Mouse (Mus musculus) heart, embryonic 12.5 days (tissue): Measurements from ENCODE around the gene Spats2l. TPM values are rescaled to one million over a fixed set of nuclear protein-coding genes. Genes with fewer than 3 reads are reported as not detected.

Source experiments
- ATAC-seq: fragments of 200-750 bp; cut with Nextera tagmentation; 2 replicates; pipeline ENCODE4 v1.8.0; 2017; ENCODE audit warnings: moderate TSS enrichment, moderate library complexity; ENCODE audit not compliant: insufficient number of reproducible peaks, low FRiP score
- H3K27ac ChIP-seq: fragments of 300-500 bp; sonication (generic); 2 replicates; pipeline ENCODE4 v1.5.1; 2016; ENCODE audit warnings: mild to moderate bottlenecking, moderate library complexity; ENCODE audit not compliant: poor library complexity, severe bottlenecking
- H3K27me3 ChIP-seq: fragments of 300-500 bp; sonication (generic); replicated peaks from 2 replicates; pipeline ENCODE4 v1.6.1; 2016; ENCODE audit warnings: mild to moderate bottlenecking, moderate library complexity
- H3K36me3 ChIP-seq: fragments of 300-500 bp; sonication (generic); 2 replicates; pipeline ENCODE4 v1.6.1; 2016; ENCODE audit warnings: mild to moderate bottlenecking, moderate library complexity
- H3K4me1 ChIP-seq: fragments of 300-500 bp; sonication (generic); replicated peaks from 2 replicates; pipeline ENCODE4 v1.6.1; 2016; ENCODE audit warnings: mild to moderate bottlenecking
- H3K4me2 ChIP-seq: fragments of 300-500 bp; sonication (generic); 2 replicates; pipeline ENCODE4 v1.6.1; 2016; ENCODE audit warnings: mild to moderate bottlenecking, moderate library complexity
- H3K4me3 ChIP-seq: fragments of 300-500 bp; sonication (generic); 2 replicates; pipeline ENCODE4 v1.5.1; 2016; ENCODE audit warnings: mild to moderate bottlenecking
- H3K9ac ChIP-seq: fragments of 300-500 bp; sonication (generic); 2 replicates; pipeline ENCODE4 v1.6.1; 2016; ENCODE audit warnings: mild to moderate bottlenecking, moderate library complexity
- H3K9me3 ChIP-seq: fragments of 300-500 bp; sonication (generic); replicated peaks from 2 replicates; pipeline ENCODE4 v1.6.1; 2016; ENCODE audit warnings: mild to moderate bottlenecking, moderate library complexity
- WGBS: fragments of 180-500 bp; shearing (Covaris S2); methylation state at CpG from one replicate; pipeline ENCODE4 v1.1.7; 2016; 5-methylcytosine and 5-hydroxymethylcytosine counted together
- polyA plus RNA-seq: library from polyadenylated mRNA; unstranded; fragments of >200 nt; fragmentation: Nextera tagmentation; extraction: Ambion mirVana; gene quantifications from 2 replicates; pipeline ENCODE4 v1.2.1, GENCODE M21; 2016

Spats2l gene
- polyA plus RNA-seq, 1 experiment from 2014 or later: 47.9 TPM

DNA sequence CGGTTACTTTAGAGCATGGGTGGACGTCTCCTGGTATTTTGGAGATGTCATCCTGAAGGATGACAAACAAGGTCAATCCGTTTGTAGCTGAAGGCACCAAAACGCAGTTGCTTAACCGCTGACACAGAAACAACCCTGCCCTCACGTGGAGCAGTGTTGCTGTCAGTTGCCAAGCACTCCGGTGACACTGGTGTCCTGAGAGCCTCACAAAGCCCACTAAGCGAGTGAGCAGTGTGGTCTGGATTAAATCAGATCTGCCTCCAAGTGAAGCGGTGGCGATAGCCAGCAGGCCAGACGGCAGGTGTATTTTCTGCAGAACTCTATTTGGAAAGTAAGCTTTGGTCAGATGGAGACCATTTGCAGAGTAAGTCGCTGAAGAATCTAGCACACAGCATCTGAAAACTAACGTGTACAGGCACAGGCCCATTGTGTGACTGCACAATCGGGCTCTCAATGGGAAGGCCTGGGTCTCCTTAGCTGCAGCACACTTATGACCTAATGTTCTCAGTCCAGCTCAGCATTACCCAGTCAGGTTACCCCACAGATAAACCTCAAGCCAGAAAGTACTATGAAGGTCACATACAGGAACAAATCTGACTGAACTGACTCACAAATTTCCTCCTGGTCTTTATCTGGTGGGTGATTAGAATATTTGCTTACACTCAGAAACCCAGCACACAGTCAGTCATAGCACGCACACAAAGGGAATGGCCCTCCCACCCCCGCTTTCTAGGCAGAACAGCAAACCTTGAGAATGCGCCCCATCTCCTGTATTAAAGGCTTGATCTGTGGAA, 51.2 kb downstream of the Spats2l start:
- Histone ChIP-seq H3K9ac (no peak overlapping the region), H3K4me2 (no peak overlapping the region), H3K27ac (peak overlapping the region; percentile 3; the same call in 1 of the 2 replicates), H3K27me3 (no peaks in the 10 kb centered on the region), H3K36me3 (peaks cover 3% of the 10 kb centered on the region; the same call in 1 of the 2 replicates), H3K4me1 (peaks cover 21% of the 10 kb centered on the region), H3K4me3 (no peak overlapping the region), H3K9me3 (no peaks in the 10 kb centered on the region)
- WGBS: 53% methylated on average over 17 of the region's 17 CpGs
- ATAC-seq: no peak

DNA sequence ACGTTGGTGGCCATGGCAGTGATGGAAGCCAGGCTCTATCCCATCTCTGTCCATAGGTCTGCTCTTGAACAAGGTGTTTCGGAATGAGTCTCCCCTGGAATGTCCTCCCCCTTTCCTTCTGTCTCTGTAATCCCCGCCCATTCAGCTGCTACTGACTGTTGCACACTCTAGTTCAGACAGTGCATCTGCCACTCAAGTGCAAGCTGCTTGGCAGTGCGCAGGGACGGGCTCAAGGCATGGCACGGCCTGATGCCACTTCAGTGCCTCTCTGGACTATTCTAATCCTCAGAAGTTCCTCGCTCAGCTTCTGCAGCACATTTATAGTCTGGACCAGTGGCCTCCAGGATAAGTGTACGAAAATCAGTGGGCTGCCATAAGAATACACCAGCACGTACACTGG, 52.3 kb downstream of the Spats2l start:
- no peaks in the 10 kb centered on the region for H3K27me3 ChIP-seq
- peaks cover 17% of the 10 kb centered on the region for H3K4me1 ChIP-seq
- H3K36me3 ChIP-seq: peaks cover 9% of the 10 kb centered on the region; the same call in 1 of the 2 replicates
- no peak overlapping the region for H3K27ac ChIP-seq
- H3K4me3 ChIP-seq: no peak overlapping the region
- H3K9me3 ChIP-seq: no peaks in the 10 kb centered on the region
- no peak for ATAC-seq
- H3K4me2 ChIP-seq: no peak overlapping the region
- 70% methylated on average over 9 of the region's 9 CpGs for WGBS
- H3K9ac ChIP-seq: no peak overlapping the region

GRCm38 (mm10) chr1:57833145-57833544, 59.2 kb downstream of the Spats2l start:
- ATAC-seq: no peak
- H3K9ac ChIP-seq: no peak overlapping the region
- no peak overlapping the region for H3K4me3 ChIP-seq
- peaks cover 9% of the 10 kb centered on the region; the same call in 1 of the 2 replicates for H3K36me3 ChIP-seq
- H3K27ac ChIP-seq: no peak overlapping the region
- no peaks in the 10 kb centered on the region for H3K27me3 ChIP-seq
- H3K9me3 ChIP-seq: no peaks in the 10 kb centered on the region
- peaks cover 10% of the 10 kb centered on the region for H3K4me1 ChIP-seq
- WGBS: 28% methylated on average over 2 of the region's 2 CpGs
- no peak overlapping the region for H3K4me2 ChIP-seq

- Histone ChIP-seq H3K4me1 (peaks cover 10% of the 10 kb centered on the region), H3K36me3 (peaks cover 7% of the 10 kb centered on the region; the same call in 1 of the 2 replicates), H3K4me3 (no peak overlapping the region), H3K9ac (no peak overlapping the region), H3K27me3 (no peaks in the 10 kb centered on the region), H3K4me2 (no peak overlapping the region), H3K9me3 (no peaks in the 10 kb centered on the region), H3K27ac (no peak overlapping the region)
- ATAC-seq: no peak
- WGBS: 67% methylated on average over 7 of the region's 7 CpGs
Measured at GRCm38 (mm10) chr1:57835128-57835527, 61.2 kb downstream of the Spats2l start.

- H3K36me3 ChIP-seq: no peaks in the 10 kb centered on the region
- no peak overlapping the region for H3K4me3 ChIP-seq
- H3K4me1 ChIP-seq: peaks cover 10% of the 10 kb centered on the region
- ATAC-seq: no peak
- H3K9me3 ChIP-seq: no peaks in the 10 kb centered on the region
- no peak overlapping the region for H3K4me2 ChIP-seq
- no peak overlapping the region for H3K9ac ChIP-seq
- H3K27me3 ChIP-seq: no peaks in the 10 kb centered on the region
- WGBS: 60% methylated on average over 5 of the region's 5 CpGs
- H3K27ac ChIP-seq: no peak overlapping the region
Measured at GRCm38 (mm10) chr1:57836686-57837317, 62.8 kb downstream of the Spats2l start.

GRCm38 (mm10) chr1:57839863-57840262, 65.9 kb downstream of the Spats2l start:
- Histone ChIP-seq H3K4me3 (no peak overlapping the region), H3K27me3 (no peaks in the 10 kb centered on the region), H3K4me1 (no peaks in the 10 kb centered on the region), H3K9ac (no peak overlapping the region), H3K9me3 (no peaks in the 10 kb centered on the region), H3K36me3 (no peaks in the 10 kb centered on the region), H3K4me2 (no peak overlapping the region), H3K27ac (no peak overlapping the region)
- 69% methylated on average over 6 of the region's 6 CpGs for WGBS
- no peak for ATAC-seq

- H3K27ac ChIP-seq: no peak overlapping the region
- 69% methylated on average over 9 of the region's 9 CpGs for WGBS
Measured at GRCm38 (mm10) chr1:57845054-57845722, 71.2 kb downstream of the Spats2l start.

GRCm38 (mm10) chr1:57846856-57847698, 73.1 kb downstream of the Spats2l start:
- Histone ChIP-seq H3K27me3 (no peaks in the 10 kb centered on the region), H3K4me1 (peaks cover 19% of the 10 kb centered on the region), H3K27ac (no peak overlapping the region), H3K36me3 (no peaks in the 10 kb centered on the region), H3K9ac (no peak overlapping the region), H3K4me2 (no peak overlapping the region), H3K4me3 (no peak overlapping the region), H3K9me3 (no peaks in the 10 kb centered on the region)
- WGBS: 75% methylated on average over 15 of the region's 15 CpGs
- ATAC-seq: no peak

More at GRCm38 (mm10) chr1:57845054-57845722, 71.2 kb downstream of the Spats2l start:
- Histone ChIP-seq H3K4me1 (peaks cover 12% of the 10 kb centered on the region), H3K27me3 (no peaks in the 10 kb centered on the region), H3K4me2 (no peak overlapping the region), H3K36me3 (no peaks in the 10 kb centered on the region), H3K9me3 (no peaks in the 10 kb centered on the region), H3K9ac (no peak overlapping the region), H3K4me3 (no peak overlapping the region)
- no peak for ATAC-seq

DNA sequence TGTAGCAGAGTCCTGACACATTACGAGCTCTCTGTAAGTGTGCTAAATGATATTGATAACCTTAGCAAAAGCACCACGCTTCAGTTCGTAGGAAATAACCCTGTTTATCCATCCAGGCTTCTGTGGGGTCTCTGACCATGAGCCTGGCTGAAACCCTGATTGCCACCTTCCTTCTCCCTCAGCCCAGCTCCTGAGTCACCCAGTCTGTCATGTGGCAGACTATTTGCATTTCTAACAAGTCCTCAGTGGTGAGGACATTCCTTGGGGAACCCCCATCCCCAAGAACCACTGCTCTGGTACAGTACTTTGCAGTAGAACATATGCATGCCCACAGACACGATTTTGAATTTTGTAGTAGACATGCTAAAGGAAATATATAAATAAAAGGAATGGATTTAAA, 75.1 kb downstream of the Spats2l start:
- H3K27me3 ChIP-seq: no peaks in the 10 kb centered on the region
- peaks cover 29% of the 10 kb centered on the region for H3K4me1 ChIP-seq
- H3K9me3 ChIP-seq: no peaks in the 10 kb centered on the region
- no peak overlapping the region for H3K4me2 ChIP-seq
- 79% methylated on average over 4 of the region's 4 CpGs for WGBS
- H3K9ac ChIP-seq: no peak overlapping the region
- no peak for ATAC-seq
- no peak overlapping the region for H3K4me3 ChIP-seq
- no peak overlapping the region for H3K27ac ChIP-seq
- no peaks in the 10 kb centered on the region for H3K36me3 ChIP-seq

DNA sequence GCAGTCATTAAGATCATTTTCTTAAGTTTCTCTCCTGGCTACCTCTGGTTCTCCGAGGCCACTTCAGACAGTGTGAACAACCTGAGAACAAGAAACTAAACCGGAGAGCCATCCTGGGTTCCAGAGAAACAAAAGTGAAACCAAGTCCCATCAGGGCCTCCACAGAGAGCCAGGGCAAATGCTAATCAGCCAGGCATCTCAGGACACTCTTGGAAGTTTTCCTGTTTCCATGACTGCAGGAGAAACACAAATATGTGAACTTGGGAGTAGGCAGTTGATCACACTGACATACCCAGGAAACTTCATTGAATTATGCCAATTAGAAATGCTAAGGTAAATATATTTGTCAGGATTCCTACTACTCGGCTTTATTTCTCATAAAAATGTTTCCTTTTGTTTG, 76.0 kb downstream of the Spats2l start:
- H3K4me1 ChIP-seq: peaks cover 29% of the 10 kb centered on the region
- H3K4me2 ChIP-seq: no peak overlapping the region
- no peaks in the 10 kb centered on the region for H3K9me3 ChIP-seq
- no peaks in the 10 kb centered on the region for H3K27me3 ChIP-seq
- no peak overlapping the region for H3K9ac ChIP-seq
- no peaks in the 10 kb centered on the region for H3K36me3 ChIP-seq
- no peak overlapping the region for H3K27ac ChIP-seq
- no peak for ATAC-seq
- H3K4me3 ChIP-seq: no peak overlapping the region
- 60% methylated on average over 3 of the region's 3 CpGs for WGBS
